Mouse (Mus musculus) kidney, adult 9 months (tissue): ENCODE measurements around the gene Gnb4.

Source experiments
- DNase-seq: peaks from one replicate; pipeline ENCODE4 v3.0.0; 2022

Gene Gnb4

GRCm38 (mm10) chr3:32611606-32612170 lies 4.7 kb downstream of the Gnb4 start:
- no peak for DNase-seq

GRCm38 (mm10) chr3:32610560-32610959 lies 5.8 kb downstream of the Gnb4 start:
- DNase-seq: peak; percentile 72

GRCm38 (mm10) chr3:32609233-32609632 lies 7.2 kb downstream of the Gnb4 start:
- DNase-seq: no peak

DNA sequence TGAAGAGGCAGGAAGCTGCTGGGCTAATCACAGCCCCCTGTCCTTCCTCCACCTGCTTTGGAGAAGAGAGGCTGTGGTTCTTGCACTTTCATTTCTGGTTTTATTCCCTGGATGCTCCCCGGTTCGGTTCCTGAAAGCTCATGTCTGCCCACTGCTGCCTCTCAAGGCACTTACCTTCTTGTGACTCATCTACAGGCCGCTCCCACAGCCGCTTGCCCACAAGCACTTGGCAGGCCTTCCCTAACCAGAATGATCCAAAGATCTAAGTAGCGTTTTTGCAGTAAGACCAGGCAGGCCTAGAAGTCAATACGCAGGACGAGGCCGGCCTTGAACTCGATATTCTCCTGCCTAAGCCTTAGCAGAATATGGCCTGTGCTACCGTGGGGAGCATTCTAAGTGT lies 15.3 kb downstream of the Gnb4 start:
- no peak for DNase-seq

DNA sequence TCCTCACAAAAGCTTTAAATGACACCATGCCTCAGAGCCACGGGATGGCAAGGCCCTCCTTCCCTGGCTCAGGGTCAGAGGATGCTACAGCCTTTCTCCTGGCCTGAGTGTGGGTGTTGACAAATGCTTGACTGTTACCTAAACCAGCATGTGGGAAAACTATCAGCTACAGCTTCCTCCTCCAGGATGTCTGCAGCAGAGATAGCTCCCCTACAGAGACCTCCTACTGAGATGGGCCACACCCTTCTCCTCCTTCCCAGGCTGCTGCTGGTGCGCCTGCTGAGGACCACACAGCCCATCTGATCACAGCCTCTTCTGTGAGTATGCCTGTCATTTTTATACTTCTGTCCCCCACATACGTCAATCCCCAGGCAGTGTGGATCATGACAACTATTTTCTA lies 17.1 kb downstream of the Gnb4 start:
- no peak for DNase-seq

DNA sequence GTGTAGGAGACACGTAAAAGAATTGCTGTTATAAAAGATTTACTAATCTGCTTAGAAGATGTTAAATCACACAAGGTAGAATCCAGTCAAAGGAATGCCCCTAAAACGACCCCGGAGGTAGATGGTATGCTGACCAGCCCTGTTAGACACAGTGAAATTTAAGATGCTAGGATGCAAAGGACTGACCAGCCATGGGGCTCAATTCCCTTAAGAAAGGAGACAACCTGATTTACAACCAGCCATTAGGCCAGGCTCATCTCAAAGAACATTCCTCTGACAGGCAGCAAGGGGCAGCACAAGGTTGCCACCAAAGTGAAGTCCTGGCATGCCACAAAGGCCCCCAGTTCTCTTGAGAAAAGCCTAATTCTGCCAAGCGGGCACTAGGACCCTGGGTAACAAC lies 21.3 kb downstream of the Gnb4 start:
- DNase-seq: no peak

DNA sequence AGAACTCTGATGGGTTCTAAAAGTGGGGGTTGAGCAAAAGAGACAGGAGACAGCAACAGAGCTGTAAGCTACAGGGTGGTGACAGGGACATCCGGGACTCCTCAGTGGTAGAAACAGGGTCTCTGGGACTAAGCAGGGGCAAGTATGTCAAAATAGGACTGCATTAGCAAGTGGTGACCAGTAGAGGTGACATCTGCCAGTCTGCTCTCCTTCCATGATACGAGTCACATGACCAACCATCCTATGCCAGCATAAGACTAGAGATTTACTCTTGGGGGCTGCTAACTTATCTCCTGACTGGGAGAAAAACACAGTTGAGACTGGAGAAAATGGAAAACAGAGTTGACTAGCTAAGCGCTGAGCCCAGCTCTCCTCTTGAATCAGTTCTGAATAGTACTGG lies 30.1 kb downstream of the Gnb4 start:
- DNase-seq: no peak

DNA sequence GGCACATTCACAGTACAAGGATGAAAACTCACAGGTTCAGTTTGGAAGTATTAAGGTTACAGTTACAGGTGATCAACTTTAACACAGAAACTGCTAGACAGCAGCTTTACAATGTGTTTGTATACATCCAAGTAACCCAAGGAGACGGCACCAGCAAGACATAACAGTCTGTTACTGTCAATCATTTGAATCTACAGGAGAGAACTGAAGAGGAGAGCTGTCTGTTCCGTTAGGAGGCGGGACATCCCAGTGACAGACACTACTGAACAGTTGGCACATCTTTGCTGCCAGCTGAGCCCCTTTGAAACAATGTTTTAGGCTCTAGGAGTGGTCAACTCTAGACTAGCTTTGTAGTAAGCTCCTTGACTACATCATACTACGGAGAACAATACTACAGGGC lies 32.9 kb downstream of the Gnb4 start:
- DNase-seq: no peak

DNA sequence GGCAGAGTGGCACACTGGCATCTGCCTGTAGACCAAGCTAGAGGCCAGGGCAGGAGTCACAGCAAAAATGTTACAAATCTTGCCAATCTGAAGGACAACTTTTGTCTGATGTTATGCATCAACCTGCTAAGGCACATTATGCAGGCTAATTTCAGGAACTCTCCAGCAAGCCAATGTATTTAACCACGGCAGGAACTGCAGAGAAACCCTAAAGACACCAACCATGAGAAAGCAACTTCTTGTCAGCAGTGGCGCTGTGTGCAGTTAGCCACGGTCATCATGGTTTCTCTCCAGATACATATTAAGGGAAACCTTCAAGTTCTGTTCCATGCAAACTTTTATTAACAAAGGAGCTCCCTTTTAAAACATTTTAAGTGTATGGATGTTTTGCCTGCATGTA lies 34.5 kb downstream of the Gnb4 start:
- no peak for DNase-seq

GRCm38 (mm10) chr3:32580738-32581137 lies 35.6 kb downstream of the Gnb4 start:
- no peak for DNase-seq

- peak; percentile 32 for DNase-seq
Measured at GRCm38 (mm10) chr3:32578772-32579171, 37.6 kb downstream of the Gnb4 start.

- peak; percentile 94 for DNase-seq
Measured at GRCm38 (mm10) chr3:32575151-32575550, 41.2 kb downstream of the Gnb4 start.

GRCm38 (mm10) chr3:32573881-32574280 lies 42.5 kb downstream of the Gnb4 start:
- peak; percentile 73 for DNase-seq

GRCm38 (mm10) chr3:32573086-32573485 lies 43.3 kb downstream of the Gnb4 start:
- no peak for DNase-seq

DNA sequence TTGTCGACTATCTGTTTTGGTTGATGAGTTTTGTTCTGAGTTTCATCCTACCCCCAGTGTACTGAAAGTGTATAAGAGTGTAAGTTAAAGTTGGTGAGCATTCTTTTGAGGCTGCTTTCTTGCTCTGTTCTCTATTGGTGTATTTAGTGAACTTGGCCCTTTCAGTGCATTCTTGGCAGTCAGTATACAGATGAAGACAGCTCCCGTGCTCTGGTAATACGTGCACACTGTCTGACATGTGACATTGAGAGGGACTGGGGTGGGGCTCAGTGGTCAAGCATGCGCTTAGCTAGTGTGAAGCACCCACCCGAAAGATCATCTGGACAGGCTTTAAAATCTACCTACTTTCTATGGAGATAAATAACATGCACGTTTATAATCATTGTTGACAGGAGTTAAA lies 53.0 kb downstream of the Gnb4 start:
- peak; percentile 76 for DNase-seq

- peak; percentile 70 for DNase-seq
Measured at GRCm38 (mm10) chr3:32553061-32553460, 63.3 kb downstream of the Gnb4 start.

DNA sequence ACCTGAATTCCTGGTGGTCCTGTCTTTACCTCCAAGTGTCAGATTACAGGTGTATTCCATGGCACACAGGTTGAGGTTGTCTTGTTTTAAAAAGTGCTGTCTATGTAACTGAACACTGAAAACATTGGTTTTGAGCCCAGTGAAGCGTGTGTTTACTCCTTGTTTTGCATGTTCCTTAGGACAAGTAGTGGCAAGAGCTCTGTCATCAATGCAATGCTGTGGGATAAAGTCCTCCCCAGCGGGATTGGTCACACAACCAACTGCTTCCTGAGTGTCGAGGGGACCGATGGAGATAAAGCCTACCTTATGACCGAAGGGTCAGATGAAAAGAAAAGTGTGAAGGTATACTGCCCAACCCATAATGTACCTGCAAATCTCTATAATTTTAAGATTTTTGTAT lies 78.3 kb downstream of the Gnb4 start:
- DNase-seq: no peak

- DNase-seq: peak; percentile 93
Measured at GRCm38 (mm10) chr3:32537556-32537955, 78.8 kb downstream of the Gnb4 start.

GRCm38 (mm10) chr3:32535692-32536091 lies 80.7 kb downstream of the Gnb4 start:
- DNase-seq: no peak
